Mouse (Mus musculus): ENCODE data around the gene Sult2a8. TPM values are rescaled to one million over a fixed set of nuclear protein-coding genes. Genes with fewer than 3 reads are reported as not detected.
"Not testable (repeated sequence)": the region's sequence is repeated elsewhere in the genome, so short reads cannot be mapped to it uniquely, and the experiment has no call there.

Sult2a8 gene
- polyA plus RNA-seq (2015; fragmentation: Nextera tagmentation; extraction: Ambion mirVana), result 0.18 and 0.21 TPM in 2 replicates

DNA sequence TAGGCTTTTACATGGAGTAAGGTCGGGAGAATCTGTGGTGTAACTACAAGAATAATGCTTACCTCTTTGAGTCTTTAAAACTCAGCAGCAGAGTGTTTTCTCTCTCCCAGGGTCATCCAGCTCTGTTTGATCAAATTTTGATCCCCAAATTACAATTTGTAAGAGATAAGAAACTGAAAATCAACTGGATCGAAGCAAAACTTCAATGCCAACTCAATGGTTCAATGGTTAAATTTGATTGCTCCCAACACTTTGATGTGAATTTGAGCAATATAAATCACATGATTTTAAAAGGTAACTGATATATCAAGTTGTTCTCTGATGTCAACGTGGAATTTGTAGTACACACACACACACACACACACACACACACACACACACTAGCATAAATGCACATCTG lies at the start of gene Sult2a8:
Gene Sult2a8 (minus strand): TSS at position 236 of the 400 bp plus-strand sequence.
- H3K27ac ChIP-seq (ENCODE audit: low read length), result no peak within 1 kb of the TSS
- no peak within 1 kb of the TSS for H3K9ac ChIP-seq (ENCODE audit: low read length)
- no peaks in the 10 kb centered on the region; the same call in 1 of the 2 replicates for H3K9me3 ChIP-seq (replicated peaks; ENCODE audit: control insufficient read depth, low read length)
- no peak within 1 kb of the TSS for H3K4me2 ChIP-seq (ENCODE audit: low read depth, low read length)
- H3K36me3 ChIP-seq (ENCODE audit: control insufficient read depth, insufficient read depth, low read length), result no peaks in the 10 kb centered on the region
- no peak for ATAC-seq (ENCODE audit: insufficient read depth, low FRiP score)
- no peak within 1 kb of the TSS for H3K4me3 ChIP-seq (replicated peaks; ENCODE audit: low read length)
- WGBS, result 59% methylated on average over 3 of the region's 3 CpGs
- H3K4me1 ChIP-seq (ENCODE audit: control insufficient read depth, insufficient read depth, low read length), result no peaks in the 10 kb centered on the region
- H3K27me3 ChIP-seq (ENCODE audit: control insufficient read depth, insufficient read depth, low read length), result no peaks in the 10 kb centered on the region

DNA sequence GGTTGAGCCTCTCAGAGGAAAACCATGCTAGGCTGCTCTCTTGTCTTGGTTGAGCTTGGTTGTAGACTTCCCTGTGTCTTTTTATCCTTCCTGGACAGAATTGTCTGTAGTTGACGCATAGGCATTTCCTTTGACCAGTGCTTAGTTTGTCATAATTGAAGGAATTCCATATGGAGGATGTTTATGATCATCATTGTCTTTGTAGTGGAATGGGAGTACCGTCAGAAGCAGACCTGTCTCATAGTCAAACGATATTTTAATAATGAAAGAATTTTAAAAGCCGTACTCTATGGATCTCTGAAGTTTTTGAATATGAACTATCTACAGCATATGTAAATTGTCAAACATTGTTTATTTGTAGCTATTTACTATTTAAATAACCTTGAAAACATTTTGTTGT lies 47.6 kb upstream of the Sult2a8 start, which contains the start of gene Sult2a7:
Gene Sult2a7 (minus strand): TSS at position 101 of the 400 bp plus-strand sequence.
- H3K9me3 ChIP-seq (replicated peaks; ENCODE audit: control insufficient read depth, low read length), result no peaks in the 10 kb centered on the region; the same call in 1 of the 2 replicates
- no peak for ATAC-seq (ENCODE audit: insufficient read depth, low FRiP score)
- no peak within 1 kb of the TSS for H3K27ac ChIP-seq (ENCODE audit: low read length)
- no peak within 1 kb of the TSS for H3K9ac ChIP-seq (ENCODE audit: low read length)
- H3K4me1 ChIP-seq (ENCODE audit: control insufficient read depth, insufficient read depth, low read length), result no peaks in the 10 kb centered on the region
- H3K27me3 ChIP-seq (ENCODE audit: control insufficient read depth, insufficient read depth, low read length), result no peaks in the 10 kb centered on the region
- no peak within 1 kb of the TSS for H3K4me2 ChIP-seq (ENCODE audit: low read depth, low read length)
- no peaks in the 10 kb centered on the region for H3K36me3 ChIP-seq (ENCODE audit: control insufficient read depth, insufficient read depth, low read length)
- H3K4me3 ChIP-seq (replicated peaks; ENCODE audit: low read length), result no peak within 1 kb of the TSS
- WGBS, result 88% methylated on average over 4 of the region's 4 CpGs

DNA sequence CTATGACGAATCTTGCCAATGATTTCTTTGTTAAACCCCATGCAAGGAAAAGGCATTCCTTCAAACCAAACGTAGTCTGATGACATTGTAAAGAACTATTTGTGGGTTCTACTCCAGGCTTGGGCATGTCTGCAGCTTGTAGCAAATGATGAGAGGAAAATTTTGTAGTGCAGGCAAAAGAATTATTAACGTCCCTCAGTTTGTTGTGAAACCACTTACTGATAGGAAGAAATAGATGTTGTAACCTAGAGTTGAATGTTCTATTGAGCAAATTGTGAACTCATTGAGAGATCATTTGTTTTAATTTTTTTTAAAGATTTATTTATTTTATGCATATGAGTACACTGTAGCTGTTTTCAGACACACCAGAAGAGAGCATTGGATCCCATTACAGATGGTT lies 46.3 kb upstream of the Sult2a8 start:
- H3K27ac ChIP-seq (ENCODE audit: low read length), result no peak overlapping the region
- H3K27me3 ChIP-seq (ENCODE audit: control insufficient read depth, insufficient read depth, low read length), result no peaks in the 10 kb centered on the region
- H3K9ac ChIP-seq (ENCODE audit: low read length), result no peak overlapping the region
- no peak for ATAC-seq (ENCODE audit: insufficient read depth, low FRiP score)
- no peaks in the 10 kb centered on the region for H3K4me1 ChIP-seq (ENCODE audit: control insufficient read depth, insufficient read depth, low read length)
- no peak overlapping the region for H3K4me2 ChIP-seq (ENCODE audit: low read depth, low read length)
- no peak overlapping the region for H3K4me3 ChIP-seq (replicated peaks; ENCODE audit: low read length)
- H3K36me3 ChIP-seq (ENCODE audit: control insufficient read depth, insufficient read depth, low read length), result no peaks in the 10 kb centered on the region
- H3K9me3 ChIP-seq (replicated peaks; ENCODE audit: control insufficient read depth, low read length), result no peaks in the 10 kb centered on the region; the same call in 1 of the 2 replicates
- 71% methylated on average over 3 of the region's 3 CpGs for WGBS

GRCm38 (mm10) chr7:14439581-14439980 lies 7.0 kb downstream of the Sult2a8 start:
- Histone ChIP-seq H3K27ac (ENCODE audit: low read length) (no peak overlapping the region), H3K9me3 (replicated peaks; ENCODE audit: control insufficient read depth, low read length) (no peaks in the 10 kb centered on the region), H3K4me3 (replicated peaks; ENCODE audit: low read length) (no peak overlapping the region), H3K4me1 (ENCODE audit: control insufficient read depth, insufficient read depth, low read length) (no peaks in the 10 kb centered on the region), H3K36me3 (ENCODE audit: control insufficient read depth, insufficient read depth, low read length) (no peaks in the 10 kb centered on the region), H3K9ac (ENCODE audit: low read length) (no peak overlapping the region), H3K4me2 (ENCODE audit: low read depth, low read length) (no peak overlapping the region), H3K27me3 (ENCODE audit: control insufficient read depth, insufficient read depth, low read length) (no peaks in the 10 kb centered on the region)
- no peak for ATAC-seq (ENCODE audit: insufficient read depth, low FRiP score)

DNA sequence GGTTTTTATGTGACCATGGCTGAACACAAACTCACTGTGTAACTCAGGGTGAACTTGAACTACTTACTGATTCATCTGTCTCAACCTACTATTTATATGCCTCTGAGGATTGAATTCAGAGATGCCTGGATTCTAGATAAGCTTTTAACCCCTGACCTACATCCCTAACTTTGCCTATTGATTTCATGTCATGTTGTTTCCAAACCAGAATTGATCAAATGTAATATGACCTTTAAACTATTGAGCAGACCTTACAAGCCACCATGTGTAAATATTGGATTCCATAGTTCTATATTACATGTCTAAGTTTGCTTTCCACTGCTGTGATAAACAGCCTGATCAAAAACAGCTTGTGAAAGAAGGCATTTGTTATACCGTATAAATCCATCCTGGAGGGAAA lies 8.1 kb downstream of the Sult2a8 start:
- Histone ChIP-seq H3K9ac (ENCODE audit: low read length) (no peak overlapping the region), H3K9me3 (replicated peaks; ENCODE audit: control insufficient read depth, low read length) (no peaks in the 10 kb centered on the region), H3K27me3 (ENCODE audit: control insufficient read depth, insufficient read depth, low read length) (no peaks in the 10 kb centered on the region), H3K4me2 (ENCODE audit: low read depth, low read length) (no peak overlapping the region), H3K27ac (ENCODE audit: low read length) (no peak overlapping the region), H3K36me3 (ENCODE audit: control insufficient read depth, insufficient read depth, low read length) (no peaks in the 10 kb centered on the region), H3K4me3 (replicated peaks; ENCODE audit: low read length) (no peak overlapping the region), H3K4me1 (ENCODE audit: control insufficient read depth, insufficient read depth, low read length) (no peaks in the 10 kb centered on the region)
- ATAC-seq (ENCODE audit: insufficient read depth, low FRiP score), result no peak
- 76% methylated on average over 1 of the region's 1 CpGs for WGBS

GRCm38 (mm10) chr7:14438029-14438428 lies 8.5 kb downstream of the Sult2a8 start:
- H3K4me1 ChIP-seq (ENCODE audit: control insufficient read depth, insufficient read depth, low read length), result no peaks in the 10 kb centered on the region
- H3K36me3 ChIP-seq (ENCODE audit: control insufficient read depth, insufficient read depth, low read length), result no peaks in the 10 kb centered on the region
- no peak overlapping the region for H3K27ac ChIP-seq (ENCODE audit: low read length)
- H3K4me3 ChIP-seq (replicated peaks; ENCODE audit: low read length), result no peak overlapping the region
- H3K4me2 ChIP-seq (ENCODE audit: low read depth, low read length), result no peak overlapping the region
- no peak for ATAC-seq (ENCODE audit: insufficient read depth, low FRiP score)
- H3K9ac ChIP-seq (ENCODE audit: low read length), result no peak overlapping the region
- no peaks in the 10 kb centered on the region for H3K9me3 ChIP-seq (replicated peaks; ENCODE audit: control insufficient read depth, low read length)
- WGBS, result 72% methylated on average over 2 of the region's 2 CpGs
- H3K27me3 ChIP-seq (ENCODE audit: control insufficient read depth, insufficient read depth, low read length), result no peaks in the 10 kb centered on the region

- H3K4me1 ChIP-seq (ENCODE audit: control insufficient read depth, insufficient read depth, low read length); H3K27ac ChIP-seq (ENCODE audit: low read length); H3K9me3 ChIP-seq (replicated peaks; ENCODE audit: control insufficient read depth, low read length); H3K4me2 ChIP-seq (ENCODE audit: low read depth, low read length); H3K36me3 ChIP-seq (ENCODE audit: control insufficient read depth, insufficient read depth, low read length); H3K9ac ChIP-seq (ENCODE audit: low read length); ATAC-seq (ENCODE audit: insufficient read depth, low FRiP score); H3K27me3 ChIP-seq (ENCODE audit: control insufficient read depth, insufficient read depth, low read length); H3K4me3 ChIP-seq (replicated peaks; ENCODE audit: low read length): not testable (repeated sequence)
Observed at GRCm38 (mm10) chr7:14399363-14399762, 47.2 kb downstream of the Sult2a8 start.

DNA sequence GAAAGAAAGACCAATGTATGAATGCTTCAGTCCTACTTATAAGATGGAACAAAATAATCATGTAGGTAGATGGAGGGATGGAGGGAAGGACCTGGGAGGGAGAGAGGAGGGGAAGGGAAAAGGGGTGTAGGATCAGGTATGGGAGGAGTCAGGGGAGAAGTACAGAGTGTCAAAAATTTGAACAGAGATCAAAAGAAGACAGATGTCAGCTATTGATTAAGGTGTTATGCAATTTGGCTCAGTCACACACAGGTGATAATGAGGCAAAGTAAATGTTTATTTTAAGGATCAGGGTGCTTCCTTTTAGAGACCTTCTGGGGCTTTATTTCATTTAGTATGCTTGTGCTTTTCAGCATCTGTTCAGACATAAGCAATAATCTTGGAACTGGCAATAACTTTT lies 50.1 kb downstream of the Sult2a8 start:
- Histone ChIP-seq H3K4me3 (replicated peaks; ENCODE audit: low read length) (no peak overlapping the region), H3K9me3 (replicated peaks; ENCODE audit: control insufficient read depth, low read length) (peaks cover 4% of the 10 kb centered on the region; the same call in 1 of the 2 replicates), H3K4me2 (ENCODE audit: low read depth, low read length) (no peak overlapping the region), H3K27me3 (ENCODE audit: control insufficient read depth, insufficient read depth, low read length) (no peaks in the 10 kb centered on the region), H3K36me3 (ENCODE audit: control insufficient read depth, insufficient read depth, low read length) (no peaks in the 10 kb centered on the region), H3K27ac (ENCODE audit: low read length) (no peak overlapping the region), H3K4me1 (ENCODE audit: control insufficient read depth, insufficient read depth, low read length) (no peaks in the 10 kb centered on the region), H3K9ac (ENCODE audit: low read length) (no peak overlapping the region)
- no peak for ATAC-seq (ENCODE audit: insufficient read depth, low FRiP score)
